Mouse (Mus musculus) small intestine, adult 2 months (tissue): ENCODE measurements around the gene Csnk1d. TPM values are rescaled to one million over a fixed set of nuclear protein-coding genes. Genes with fewer than 3 reads are reported as not detected.
A peak's percentile ranks its signal among the peaks of the same experiment; 100 is the strongest.

Experiments
- H3K27ac ChIP-seq: fragments of 200-500 bp; 2 replicates; pipeline ENCODE4 v1.5.1; 2012; ENCODE audit warnings: low read depth, low read length, control low read depth, inconsistent platforms; ENCODE audit not compliant: insufficient read depth
- H3K27me3 ChIP-seq: fragments of 200-500 bp; 2 replicates; pipeline ENCODE4 v1.6.1; 2012; ENCODE audit warnings: mild to moderate bottlenecking, moderate library complexity, low read length, inconsistent platforms; ENCODE audit not compliant: control insufficient read depth, insufficient read depth
- H3K36me3 ChIP-seq: fragments of 200-500 bp; 2 replicates; pipeline ENCODE4 v1.6.1; 2012; ENCODE audit warnings: mild to moderate bottlenecking, low read length, control low read depth, inconsistent platforms; ENCODE audit not compliant: control insufficient read depth, insufficient read depth
- H3K4me1 ChIP-seq: fragments of 200-500 bp; 2 replicates; pipeline ENCODE4 v1.6.1; 2012; ENCODE audit warnings: low read length, inconsistent platforms, mixed read lengths; ENCODE audit not compliant: control insufficient read depth, insufficient read depth, insufficient read length
- H3K4me3 ChIP-seq: fragments of 200-500 bp; 2 replicates; pipeline ENCODE4 v1.5.1; 2012; ENCODE audit warnings: low read depth, mild to moderate bottlenecking, control low read depth, inconsistent platforms, low read length, moderate library complexity
- CTCF ChIP-seq: fragments of 200-500 bp; IDR thresholded peaks from 2 replicates; pipeline ENCODE4 v1.5.1; 2012; ENCODE audit warnings: low read depth, mild to moderate bottlenecking, control low read depth, inconsistent platforms, low read length, moderate library complexity, mixed read lengths; ENCODE audit not compliant: insufficient replicate concordance, insufficient read length; ENCODE audit errors: extremely low read depth
- POLR2A ChIP-seq: fragments of 200-500 bp; IDR thresholded peaks from 2 replicates; pipeline ENCODE4 v1.6.1; 2012; ENCODE audit warnings: low read depth, mild to moderate bottlenecking, control low read depth, inconsistent platforms, low read length, moderate library complexity
- WGBS: fragments of 180-500 bp; shearing (Covaris S2); methylation state at CpG from one replicate; pipeline ENCODE4 v1.1.7; 2018; 5-methylcytosine and 5-hydroxymethylcytosine counted together
- polyA plus RNA-seq: library from polyadenylated mRNA; depleted of rRNA; stranded (reverse); fragments of >200 nt; gene quantifications from 2 replicates; pipeline ENCODE4 v1.2.3, GENCODE M21; 2012

The Csnk1d gene
- polyA plus RNA-seq, 1 experiment = 60.8 TPM

DNA sequence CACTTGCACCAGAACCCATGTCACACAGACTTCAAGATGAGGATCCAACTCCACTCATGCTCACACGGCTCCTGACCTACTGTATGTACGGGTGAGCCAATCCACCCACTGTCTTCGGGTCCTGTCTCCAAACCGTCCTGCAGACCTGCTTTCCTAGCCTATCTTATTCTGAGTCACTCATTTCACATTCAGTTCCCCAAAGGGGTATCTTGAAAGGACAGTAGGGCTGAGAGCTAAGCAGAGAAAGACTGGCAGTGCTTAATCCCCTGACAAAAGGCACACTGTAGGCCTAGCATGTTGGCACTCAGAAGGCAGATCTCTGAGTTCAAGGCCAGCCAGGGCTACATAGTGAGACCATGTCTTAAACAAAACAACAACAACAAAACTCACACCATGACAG is 2.7 kb downstream of the Csnk1d start:
- Histone ChIP-seq H3K4me3 (no peak overlapping the region), H3K4me1 (peaks cover 40% of the 10 kb centered on the region), H3K27ac (no peak overlapping the region), H3K36me3 (peaks cover 13% of the 10 kb centered on the region; the same call in 1 of the 2 replicates), H3K27me3 (no peaks in the 10 kb centered on the region)
- 43% methylated on average over 4 of the region's 4 CpGs for WGBS
- TF ChIP-seq POLR2A (no peak), CTCF (no peak)

- Histone ChIP-seq H3K27me3 (no peaks in the 10 kb centered on the region), H3K36me3 (peaks cover 18% of the 10 kb centered on the region), H3K4me1 (peaks cover 32% of the 10 kb centered on the region), H3K4me3 (no peak overlapping the region), H3K27ac (no peak overlapping the region)
- TF ChIP-seq POLR2A (no peak), CTCF (no peak)
- WGBS = 54% methylated on average over 3 of the region's 3 CpGs
Measured at GRCm38 (mm10) chr11:120987608-120988007, 3.5 kb downstream of the Csnk1d start.

DNA sequence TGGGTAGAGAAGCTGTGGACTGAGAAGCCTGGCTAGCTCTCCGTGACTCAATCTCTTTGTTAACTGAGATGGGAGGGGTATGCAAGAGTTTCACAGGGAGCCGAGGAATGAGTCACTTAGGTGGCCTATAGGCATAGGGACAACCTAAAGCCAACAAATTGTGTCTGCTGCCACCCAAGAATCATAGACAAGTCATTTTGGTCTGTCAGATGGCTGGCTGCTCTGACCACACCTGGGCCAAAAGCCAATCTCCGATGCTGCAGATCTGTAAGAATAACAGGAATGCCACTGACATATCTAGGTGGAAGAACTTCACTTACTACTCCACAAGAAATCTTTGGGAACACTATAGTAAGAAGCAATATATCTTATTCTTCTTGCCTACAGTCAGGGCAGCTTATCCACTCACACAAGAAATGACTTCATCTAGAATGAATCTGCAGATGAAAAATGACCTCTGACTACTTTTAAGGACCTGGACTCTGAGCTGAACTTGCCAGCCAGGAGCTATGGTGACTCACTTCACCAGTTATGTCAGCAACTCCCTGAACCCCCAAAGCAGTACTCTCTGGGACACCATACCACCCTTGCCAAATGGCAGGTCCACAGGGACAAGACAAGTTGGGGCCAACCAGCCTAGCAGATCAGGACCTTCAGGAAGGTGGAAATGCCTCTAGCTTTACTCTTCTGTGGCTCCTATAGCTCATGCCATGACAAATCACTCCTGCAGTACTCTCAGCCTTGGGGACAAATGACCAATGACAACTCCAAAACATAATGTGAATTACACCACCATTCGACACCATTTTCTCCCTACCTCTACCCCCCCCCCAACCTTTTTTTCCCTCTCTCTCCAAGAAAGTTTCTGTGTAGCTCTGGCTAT is 6.4 kb downstream of the Csnk1d start:
- H3K27me3 ChIP-seq = no peaks in the 10 kb centered on the region
- WGBS = 53% methylated on average over 4 of the region's 4 CpGs
- peaks cover 34% of the 10 kb centered on the region for H3K36me3 ChIP-seq
- H3K4me1 ChIP-seq = peaks cover 35% of the 10 kb centered on the region; the same call in 1 of the 2 replicates
- no peak overlapping the region for H3K4me3 ChIP-seq
- no peak for TF ChIP-seq POLR2A
- TF ChIP-seq CTCF = no peak
- peak overlapping the region; percentile 89 for H3K27ac ChIP-seq

- peaks cover 47% of the 10 kb centered on the region for H3K36me3 ChIP-seq
- H3K27ac ChIP-seq = no peak overlapping the region
- H3K27me3 ChIP-seq = no peaks in the 10 kb centered on the region
- H3K4me3 ChIP-seq = no peak overlapping the region
- TF ChIP-seq CTCF = no peak
- TF ChIP-seq POLR2A = no peak
- peaks cover 32% of the 10 kb centered on the region; the same call in 1 of the 2 replicates for H3K4me1 ChIP-seq
Measured at GRCm38 (mm10) chr11:120982459-120982858, 8.7 kb downstream of the Csnk1d start.

GRCm38 (mm10) chr11:120981661-120982060 is 9.5 kb downstream of the Csnk1d start:
- no peak overlapping the region for H3K4me3 ChIP-seq
- no peak for TF ChIP-seq CTCF
- no peak for TF ChIP-seq POLR2A
- H3K36me3 ChIP-seq = peaks cover 47% of the 10 kb centered on the region
- H3K27me3 ChIP-seq = no peaks in the 10 kb centered on the region
- WGBS = 76% methylated on average over 4 of the region's 4 CpGs
- H3K4me1 ChIP-seq = peaks cover 32% of the 10 kb centered on the region; the same call in 1 of the 2 replicates
- H3K27ac ChIP-seq = no peak overlapping the region

DNA sequence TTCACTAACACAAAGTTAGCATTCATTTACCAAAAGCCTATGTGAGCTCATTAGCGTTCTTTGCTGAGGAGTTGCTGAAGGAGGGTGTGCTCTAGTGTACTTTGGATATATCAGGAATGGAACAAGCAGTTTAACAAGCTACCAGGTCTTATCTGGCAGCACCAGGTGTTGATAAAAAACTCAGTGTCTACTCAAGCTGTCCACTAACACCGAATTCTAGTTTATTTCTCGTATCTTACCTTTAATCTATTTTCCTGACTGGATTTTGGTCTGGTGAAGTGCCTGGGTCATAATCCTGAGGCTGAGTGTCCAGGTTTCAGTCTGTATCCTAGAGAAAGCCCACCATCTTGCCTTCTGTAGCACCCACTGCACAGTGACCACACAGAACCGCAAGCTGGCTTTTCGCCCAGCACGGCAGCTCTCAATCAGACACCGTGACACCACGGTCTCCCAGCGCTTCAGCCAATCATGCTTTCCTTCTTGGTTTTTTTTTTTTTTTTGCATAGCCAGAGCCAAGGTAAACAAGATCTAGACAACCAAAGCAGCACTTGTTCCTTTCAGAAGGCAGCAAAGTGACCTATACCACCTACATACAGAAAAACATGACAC is 10.6 kb downstream of the Csnk1d start:
- 16% methylated on average over 9 of the region's 9 CpGs for whole genome bisulfite sequencing
- peaks cover 31% of the 10 kb centered on the region; the same call in 1 of the 2 replicates for H3K4me1 ChIP-seq
- TF ChIP-seq POLR2A = no peak
- TF ChIP-seq CTCF = no peak
- peaks cover 45% of the 10 kb centered on the region for H3K36me3 ChIP-seq
- peak overlapping the region; percentile 56 for H3K27ac ChIP-seq
- no peak overlapping the region for H3K4me3 ChIP-seq
- no peaks in the 10 kb centered on the region for H3K27me3 ChIP-seq

DNA sequence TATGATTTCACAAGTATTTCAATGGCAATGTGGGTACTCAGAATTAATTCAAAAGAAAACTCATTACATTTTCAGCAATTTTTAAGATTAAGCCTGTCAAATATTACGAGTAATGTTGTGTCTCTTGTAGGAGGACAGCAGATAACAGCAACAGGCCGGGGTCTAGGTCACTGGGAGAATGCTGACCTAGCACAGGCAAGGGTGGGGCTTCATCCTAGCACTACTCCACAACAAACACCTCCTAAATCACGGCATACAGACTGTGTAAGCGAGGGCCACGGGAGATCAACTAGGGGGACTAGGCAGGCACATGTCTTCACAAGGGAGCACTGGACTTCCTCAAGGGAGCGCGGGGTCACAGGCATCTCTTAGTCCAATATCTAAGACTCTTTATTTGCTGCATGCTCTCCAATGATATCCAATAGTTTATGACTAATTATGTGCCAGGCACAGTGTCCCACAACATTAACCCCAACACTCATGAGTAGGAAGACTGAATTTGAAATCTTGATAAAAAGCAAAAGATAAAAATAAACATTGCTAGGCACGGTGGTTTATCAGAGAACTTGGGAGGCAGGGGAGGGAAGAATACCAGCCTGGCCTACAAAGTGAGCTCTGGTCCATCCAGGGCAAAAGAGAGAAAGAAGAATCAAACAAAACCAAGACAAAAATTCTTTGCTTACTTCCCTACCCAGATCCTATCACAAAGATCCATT is 11.3 kb downstream of the Csnk1d start:
- Histone ChIP-seq H3K4me3 (no peak overlapping the region), H3K27me3 (no peaks in the 10 kb centered on the region), H3K36me3 (peaks cover 47% of the 10 kb centered on the region), H3K27ac (peak overlapping the region; percentile 3; the same call in 1 of the 2 replicates), H3K4me1 (peaks cover 25% of the 10 kb centered on the region; the same call in 1 of the 2 replicates)
- 48% methylated on average over 8 of the region's 8 CpGs for WGBS
- TF ChIP-seq POLR2A (no peak), CTCF (no peak)
